ENCODE assay signal across 22 mouse cellular contexts in genomic region chr14:31420135-31420534, GRCm38 (mm10). TPM values are rescaled to one million over a fixed set of nuclear protein-coding genes. Genes with fewer than 3 reads are reported as not detected.
DNase-seq lines count a peak whose midpoint lies in the region; ATAC-seq and TF ChIP-seq lines count a peak whose summit lies in the region.
"Had no signal": no experiment of that assay in that cellular context is flagged by ENCODE, and none has a peak within 500 bp of the region (broad histone marks: within the 10 kb centered on the region; RNA-seq: fewer than 3 reads in every experiment).

No protein-coding gene starts in this region.

- peaks cover 69% of the 10 kb centered on the region for H3K79me2 ChIP-seq in CH12.LX (replicated peaks; ENCODE audit: control insufficient read depth, extremely low read depth, insufficient read depth, poor library complexity, severe bottlenecking)

- TF ChIP-seq RAD21 in CH12.LX (IDR thresholded peaks at IDR 0.05; ENCODE audit: low read depth, low read length) = no peak

- no peaks in the 10 kb centered on the region for H3K9me3 ChIP-seq in heart, embryonic 12.5 days (replicated peaks)
- H3K9me3 ChIP-seq in CH12.LX (replicated peaks; ENCODE audit: low read length) = peaks cover under 1% of the 10 kb centered on the region
- H3K9me3 ChIP-seq: heart, embryonic 15.5 days; hindbrain, embryonic 13.5 days; limb, embryonic 15.5 days had no signal

- ATAC-seq in heart, embryonic 12.5 days (ENCODE audit: insufficient number of reproducible peaks, low FRiP score) = no peak
- ATAC-seq: activated CD4-positive, CD25-positive, alpha-beta regulatory T cell, adult 4 months; forebrain, embryonic 16.5 days; intestine, embryonic 16.5 days; midbrain, embryonic 16.5 days had no signal

- no peak for TF ChIP-seq POLR2A in CH12.LX (IDR thresholded peaks at IDR 0.05; ENCODE audit: low read depth, low read length)
- no peak for TF ChIP-seq POLR2A in bone marrow, adult 2 months (IDR thresholded peaks at IDR 0.05; ENCODE audit: borderline replicate concordance, control insufficient read depth, low read depth, low read length)

- no peaks in the 10 kb centered on the region for H3K27me3 ChIP-seq in heart, embryonic 12.5 days (replicated peaks)
- H3K27me3 ChIP-seq in CH12.LX (replicated peaks) = no peaks in the 10 kb centered on the region
- H3K27me3 ChIP-seq: heart, embryonic 15.5 days; hindbrain, embryonic 13.5 days; limb, embryonic 15.5 days had no signal

- H3K9ac ChIP-seq in heart, embryonic 12.5 days = 0 out of 2 replicates have a peak overlapping the region, but pooled peaks have one; percentile 8
- H3K9ac ChIP-seq in CH12.LX (ENCODE audit: insufficient read depth, low read depth) = peak overlapping the region; percentile 15
- H3K9ac ChIP-seq: heart, embryonic 15.5 days; hindbrain, embryonic 13.5 days; limb, embryonic 15.5 days had no signal

- in situ Hi-C loops in CH12.LX (cut with MboI; ENCODE audit: low pct_ligation_motif_present, low pct_unique_long_range_greater_than_20kb, low sequenced_read_pairs) = no loop called here

- dilution Hi-C loops in CH12.LX (cut with MboI; ENCODE audit: extremely low pct_ligation_motif_present, extremely low pct_unique_long_range_greater_than_20kb, low sequenced_read_pairs) = no loop called here

- TF ChIP-seq EP300 in CH12.LX (IDR thresholded peaks at IDR 0.05; ENCODE audit: low read length) = no peak

- intact Hi-C loops in heart, postnatal 25 days (cut with DNase I) = no loop called here

- H3K36me3 ChIP-seq in heart, embryonic 12.5 days = no peaks in the 10 kb centered on the region
- H3K36me3 ChIP-seq in CH12.LX (replicated peaks in 1 of 2; ENCODE audit: control insufficient read depth in 1 of 2, insufficient read depth in 1 of 2, low read length in 1 of 2) = peaks cover 12 to 81% of the 10 kb centered on the region in 2 experiments
- H3K36me3 ChIP-seq: heart, embryonic 15.5 days had no signal

- no peak for DNase-seq in heart, postnatal 25 days (ENCODE audit: low spot score)
- no peak for DNase-seq in layer of hippocampus, adult 2 months (ENCODE audit: low spot score in 2 of 2)
- no peak for DNase-seq in layer of hippocampus, adult 9-10 months (ENCODE audit: low spot score)
- DNase-seq in CH12.LX (ENCODE audit: extremely low read depth) = no peak
- DNase-seq: cerebellum, adult 18-20 months; cerebellum, postnatal 14 days; gastrocnemius, postnatal 10 days; heart, postnatal 36 days; lung, postnatal 36 days; right cerebral cortex, postnatal 25 days had no signal

- no peak for TF ChIP-seq CTCF in layer of hippocampus, adult 2 months (conservative IDR thresholded peaks at IDR 0.05)
- TF ChIP-seq CTCF in CH12.LX (conservative IDR thresholded peaks at IDR 0.05 in 1 of 2, IDR thresholded peaks at IDR 0.05 in 1 of 2; ENCODE audit: low read depth in 2 of 2, low read length in 2 of 2) = no peak
- no peak for TF ChIP-seq CTCF in bone marrow, adult 2 months (IDR thresholded peaks at IDR 0.05; ENCODE audit: control insufficient read depth, insufficient read depth, low read length)

- WGBS in heart, embryonic 12.5 days = 88% methylated on average over 8 of the region's 8 CpGs
- WGBS in bone marrow, adult 2 months = 67% methylated on average over 8 of the region's 8 CpGs

- H3K4me3 ChIP-seq in heart, embryonic 12.5 days = no peak overlapping the region
- no peak overlapping the region for H3K4me3 ChIP-seq in layer of hippocampus, adult 2 months
- H3K4me3 ChIP-seq in CH12.LX (replicated peaks in 1 of 3; ENCODE audit: low read depth in 2 of 3, low read length in 2 of 3, poor library complexity in 1 of 3) = peak overlapping the region in 1 of 3 experiments; percentile 2
- no peak overlapping the region for H3K4me3 ChIP-seq in bone marrow, adult 2 months (replicated peaks; ENCODE audit: control insufficient read depth, low read depth, low read length)
- H3K4me3 ChIP-seq: erythroblast, embryonic 14.5 days; heart, embryonic 15.5 days; hindbrain, embryonic 13.5 days; limb, embryonic 15.5 days had no signal

- no peak overlapping the region for H3K27ac ChIP-seq in heart, embryonic 12.5 days (ENCODE audit: poor library complexity, severe bottlenecking)
- H3K27ac ChIP-seq in layer of hippocampus, adult 2 months = peak overlapping the region; percentile 46; the same call in 1 of the 2 replicates
- peak overlapping the region; percentile 97 for H3K27ac ChIP-seq in CH12.LX (ENCODE audit: insufficient read depth, low read depth)
- peak overlapping the region; percentile 67 for H3K27ac ChIP-seq in bone marrow, adult 2 months (ENCODE audit: control insufficient read depth, insufficient read depth, low read depth, low read length, poor library complexity)
- H3K27ac ChIP-seq: heart, embryonic 15.5 days; limb, embryonic 15.5 days; stomach, postnatal 0 days had no signal

- peaks cover 87% of the 10 kb centered on the region for H3K4me1 ChIP-seq in heart, embryonic 12.5 days (replicated peaks)
- H3K4me1 ChIP-seq in CH12.LX (ENCODE audit: control insufficient read depth in 1 of 2, insufficient read depth in 2 of 2) = peaks cover 60 to 97% of the 10 kb centered on the region in 2 experiments
- H3K4me1 ChIP-seq in bone marrow, adult 2 months (ENCODE audit: control insufficient read depth, insufficient read depth, low read length) = peaks cover 30% of the 10 kb centered on the region

- H3K4me2 ChIP-seq in heart, embryonic 12.5 days = no peak overlapping the region
- H3K4me2 ChIP-seq in CH12.LX (ENCODE audit: insufficient read depth, low read depth, poor library complexity, severe bottlenecking) = peak overlapping the region; percentile 60
- H3K4me2 ChIP-seq: heart, embryonic 15.5 days; hindbrain, embryonic 13.5 days; limb, embryonic 15.5 days; midbrain, embryonic 11.5 days had no signal

TF ChIP-seq in CH12.LX, 34 proteins besides CTCF, POLR2A, EP300 and RAD21:
- TF ChIP-seq HCFC1 (IDR thresholded peaks at IDR 0.05; ENCODE audit: low read depth, low read length) (no peak), MAX (IDR thresholded peaks at IDR 0.05; ENCODE audit: low read length) (peak; percentile 88), MYC (IDR thresholded peaks at IDR 0.05; ENCODE audit: low read depth, low read length) (peak; percentile 67; the same call in 1 of the 2 replicates), CHD2 (IDR thresholded peaks at IDR 0.05; ENCODE audit: low read length) (no peak), ZMIZ1 (IDR thresholded peaks at IDR 0.05; ENCODE audit: low read depth, low read length) (no peak), IRF4 (IDR thresholded peaks at IDR 0.05; ENCODE audit: low read depth, low read length) (no peak), MXI1 (IDR thresholded peaks at IDR 0.05; ENCODE audit: low read depth, low read length) (peak; percentile 43; the same call in 1 of the 2 replicates), POLR2AphosphoS2 (IDR thresholded peaks at IDR 0.05; ENCODE audit: low read depth, low read length) (no peak), BHLHE40 (IDR thresholded peaks at IDR 0.05; ENCODE audit: low read depth, low read length) (peak; percentile 26; the same call in 1 of the 2 replicates)

RNA-seq across cellular contexts. Expression of gene Sh3bp5, which starts 15.7 kb away (rescaled TPM):
- 29.9 and 30.2 TPM in 2 replicates for polyA plus RNA-seq in heart, embryonic 12.5 days (2016; fragmentation: Nextera tagmentation; extraction: Ambion mirVana)
- total RNA-seq in heart, postnatal 25 days (2021) = 10 to 100 TPM; 41.0 to 58.1 TPM
- 100 to 1,000 TPM; 147 to 158 TPM for total RNA-seq in layer of hippocampus, adult 2 months (2021)
- total RNA-seq in CH12.LX (2012; rRNA removed) (50.2 and 64.6 TPM in 2 replicates), CH12.LX (2014; rRNA removed) (53.0 and 57.4 TPM in 2 replicates)
- 158 and 164 TPM in 2 replicates for polyA plus RNA-seq in CH12.LX (2012; ENCODE audit: insufficient read length, low read depth)
- 14.6 and 24.0 TPM in 2 replicates for polyA plus RNA-seq in bone marrow, adult 2 months (2011; ENCODE audit: insufficient read depth, insufficient read length, low replicate concordance, missing spikeins)
